Mouse (Mus musculus): ENCODE results near the gene Hmgxb4. TPM values are rescaled to one million over a fixed set of nuclear protein-coding genes. Genes with fewer than 3 reads are reported as not detected.
"Not testable (repeated sequence)": the region's sequence is repeated elsewhere in the genome, so short reads cannot be mapped to it uniquely, and the experiment has no call there.

Gene Hmgxb4
- 10 to 100 TPM; 23.3 to 28.4 (median 25.9) TPM for total RNA-seq (2022)

GRCm38 (mm10) chr8:74993081-74993474 is at the start of gene Hmgxb4:
Gene Hmgxb4, plus strand, starts transcription at chr8:74993356.
- no peak for DNase-seq (ENCODE audit: low spot score in 2 of 2)

- DNase-seq (ENCODE audit: low spot score in 2 of 2) = no peak
Measured at GRCm38 (mm10) chr8:74949445-74949844, 43.7 kb upstream of the Hmgxb4 start.

- no peak for DNase-seq (ENCODE audit: low spot score in 2 of 2)
Measured at GRCm38 (mm10) chr8:74963983-74964382, 29.2 kb upstream of the Hmgxb4 start.

- not testable (repeated sequence) for DNase-seq (ENCODE audit: low spot score in 2 of 2)
Measured at GRCm38 (mm10) chr8:74970286-74970685, 22.9 kb upstream of the Hmgxb4 start.

- no peak for DNase-seq (ENCODE audit: low spot score in 2 of 2)
Measured at GRCm38 (mm10) chr8:74971636-74972035, 21.5 kb upstream of the Hmgxb4 start.

DNA sequence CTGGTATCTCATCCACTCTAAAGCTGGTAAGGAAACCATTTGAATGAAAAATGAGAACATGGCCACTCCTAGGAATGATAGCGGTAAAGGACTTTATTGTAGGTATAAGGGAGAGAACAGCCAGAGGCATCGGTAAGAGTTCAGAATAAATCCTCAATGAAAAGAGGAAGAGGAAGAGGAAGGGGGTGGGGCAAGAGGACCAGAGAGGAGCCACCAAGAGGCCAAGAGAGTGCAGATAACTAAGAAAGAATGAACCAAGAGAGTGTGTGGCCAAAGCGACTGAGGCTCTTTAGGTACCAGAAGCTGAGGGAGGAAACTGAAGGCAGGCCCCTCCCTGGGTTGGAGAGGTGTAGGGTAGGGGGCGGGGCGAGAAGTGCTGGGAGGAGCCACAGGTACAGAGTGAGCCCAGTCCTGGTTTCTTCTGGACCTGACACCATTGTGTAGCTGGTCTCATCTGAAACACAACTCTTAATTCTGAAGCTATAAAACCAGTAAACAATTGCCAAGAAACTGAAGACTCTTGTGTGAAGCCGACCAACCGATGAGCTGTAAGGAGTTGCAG is 20.8 kb upstream of the Hmgxb4 start:
- no peak for DNase-seq (ENCODE audit: low spot score in 2 of 2)

DNA sequence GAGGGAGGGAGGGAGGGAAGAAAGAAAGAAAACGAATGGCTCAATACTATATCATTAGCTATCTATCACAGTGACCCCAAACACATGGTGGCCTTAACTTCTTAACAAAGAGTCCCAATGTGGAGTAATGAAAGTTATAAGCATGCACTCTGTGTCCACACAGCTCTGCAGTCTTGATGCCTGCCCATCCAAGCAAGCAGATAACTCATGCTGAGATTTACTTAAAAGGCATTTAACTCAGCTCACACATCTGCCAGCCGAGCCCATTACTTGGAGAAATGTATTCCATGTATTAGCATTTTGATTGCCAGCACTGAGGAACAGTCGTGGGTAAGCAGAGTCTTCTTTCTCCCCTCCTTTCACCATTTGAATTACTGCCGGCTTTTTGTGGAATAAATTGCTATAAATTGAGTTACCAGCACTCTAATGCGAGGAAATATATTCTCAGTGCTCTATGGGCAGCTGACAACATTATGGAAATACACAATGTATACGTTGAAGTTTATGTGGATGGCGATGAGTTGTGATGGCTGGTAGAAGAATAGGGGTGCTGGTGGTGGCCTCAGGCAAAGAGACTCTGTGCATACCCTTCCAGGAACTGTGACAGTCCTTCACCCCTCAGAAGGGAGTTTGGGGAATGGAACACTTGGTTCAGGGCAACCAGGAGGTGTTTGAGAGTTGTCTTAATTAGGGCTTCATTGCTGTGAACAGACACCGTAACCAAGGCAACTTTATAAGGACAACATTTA is 19.9 kb upstream of the Hmgxb4 start:
- DNase-seq (ENCODE audit: low spot score in 2 of 2) = no peak

DNA sequence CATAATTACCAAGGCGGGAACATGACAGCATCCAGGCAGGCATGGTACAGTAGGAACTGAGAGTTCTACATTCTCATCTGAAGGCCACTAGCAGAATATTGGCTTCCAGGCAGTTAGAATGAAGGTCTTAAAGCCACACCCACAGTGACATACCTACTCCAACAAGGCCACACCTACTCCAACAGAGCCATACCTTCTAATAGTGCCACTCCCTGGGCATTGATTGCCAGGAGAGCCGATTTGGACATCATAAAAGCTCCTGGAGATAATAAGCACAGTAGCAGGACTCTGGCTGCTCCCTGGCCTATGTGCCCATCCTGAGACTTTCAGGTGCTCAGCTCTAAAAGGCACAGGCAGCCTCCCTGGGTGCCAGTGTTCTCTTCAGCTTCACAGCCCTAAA is 19.3 kb upstream of the Hmgxb4 start:
- DNase-seq (ENCODE audit: low spot score in 2 of 2) = no peak

- DNase-seq (ENCODE audit: low spot score in 2 of 2) = no peak
Measured at GRCm38 (mm10) chr8:74977427-74977826, 15.7 kb upstream of the Hmgxb4 start.

DNA sequence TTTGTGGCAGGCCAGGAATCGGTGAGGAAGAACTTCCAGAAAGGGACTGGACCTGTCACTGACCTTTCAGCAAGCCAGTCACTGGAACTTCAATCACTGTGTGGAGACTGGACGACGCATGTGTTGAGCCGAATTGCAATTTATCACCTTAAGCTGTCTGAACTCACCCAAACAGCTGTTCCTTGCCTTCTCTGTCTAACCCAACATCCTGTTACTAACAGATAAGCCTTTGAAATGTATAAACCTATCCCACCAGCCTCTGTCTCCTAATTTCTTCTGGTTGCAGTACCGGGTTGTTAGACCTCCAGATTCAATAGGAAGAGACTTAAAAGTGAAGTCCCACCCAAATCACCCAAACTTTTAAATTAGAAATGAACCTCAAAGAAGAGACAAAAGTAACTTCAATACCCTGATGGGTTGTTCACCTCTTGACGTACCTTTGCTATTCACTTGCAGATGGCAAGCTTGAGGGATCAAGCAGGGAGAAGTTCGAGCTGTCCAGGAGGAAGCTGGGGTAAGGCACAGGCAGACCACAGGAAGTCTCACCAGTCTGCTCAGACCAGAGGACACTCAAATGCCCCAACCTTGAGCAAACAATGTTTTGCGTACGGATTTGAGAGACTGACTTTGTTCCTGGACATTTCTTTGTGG is 13.0 kb upstream of the Hmgxb4 start:
- DNase-seq (ENCODE audit: low spot score in 2 of 2) = no peak

DNA sequence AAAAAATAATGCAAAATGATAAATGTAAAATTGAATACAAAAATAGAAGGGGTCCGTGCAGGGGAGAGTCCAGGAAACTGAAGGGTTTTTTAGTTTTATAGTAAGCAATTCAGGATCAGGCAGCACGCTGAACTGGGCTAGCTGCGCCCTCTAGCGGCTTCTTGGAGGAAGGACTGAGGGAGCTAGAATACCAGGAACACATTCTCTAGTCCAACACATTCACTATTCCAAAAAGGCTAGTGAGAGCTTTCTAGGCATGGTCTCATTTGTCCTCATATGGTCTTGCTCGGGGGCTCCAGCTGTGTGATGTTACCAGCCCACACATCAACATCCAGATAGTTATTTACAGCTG is 12.5 kb upstream of the Hmgxb4 start:
- DNase-seq (ENCODE audit: low spot score in 2 of 2) = peak; percentile 10 to 28

DNA sequence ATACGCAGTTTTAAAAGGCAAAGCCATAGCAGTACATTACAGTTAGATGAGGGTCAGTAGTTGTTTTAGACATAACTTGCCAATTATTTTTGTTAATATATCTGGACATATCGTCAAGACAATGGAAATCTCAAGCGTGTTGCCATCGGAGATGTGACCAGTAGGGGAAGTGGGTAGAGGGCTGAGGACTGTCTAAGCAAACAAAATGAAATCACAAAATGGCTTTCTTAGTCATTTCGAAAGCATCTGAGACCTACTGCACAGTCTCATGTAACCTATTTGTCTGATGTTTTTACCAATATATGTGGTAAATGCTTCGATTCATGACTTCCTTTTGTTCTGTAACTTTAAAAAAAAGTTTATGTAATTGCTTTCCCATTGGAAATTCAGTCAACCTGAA is 11.3 kb upstream of the Hmgxb4 start:
- DNase-seq (ENCODE audit: low spot score in 2 of 2) = no peak

DNA sequence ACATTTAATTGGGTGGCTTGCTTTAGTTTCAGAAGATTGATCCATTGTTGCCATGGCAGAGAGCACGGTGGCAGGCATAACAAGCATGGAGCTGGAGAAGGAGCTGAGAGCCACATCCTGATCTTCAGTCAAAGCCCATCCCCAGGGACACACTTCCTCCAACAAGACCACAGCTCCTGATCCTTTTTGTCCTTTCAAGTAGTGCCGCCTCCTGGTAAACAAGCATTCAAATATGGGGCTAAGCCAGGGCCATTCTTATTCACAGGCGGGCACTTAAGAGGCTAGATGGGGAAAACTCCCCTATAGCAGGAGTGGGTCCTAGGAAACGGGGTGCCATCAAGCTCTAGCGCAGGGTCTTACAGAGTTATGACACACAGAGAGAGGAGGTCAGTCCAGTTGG is 5.7 kb upstream of the Hmgxb4 start:
- no peak for DNase-seq (ENCODE audit: low spot score in 2 of 2)

DNA sequence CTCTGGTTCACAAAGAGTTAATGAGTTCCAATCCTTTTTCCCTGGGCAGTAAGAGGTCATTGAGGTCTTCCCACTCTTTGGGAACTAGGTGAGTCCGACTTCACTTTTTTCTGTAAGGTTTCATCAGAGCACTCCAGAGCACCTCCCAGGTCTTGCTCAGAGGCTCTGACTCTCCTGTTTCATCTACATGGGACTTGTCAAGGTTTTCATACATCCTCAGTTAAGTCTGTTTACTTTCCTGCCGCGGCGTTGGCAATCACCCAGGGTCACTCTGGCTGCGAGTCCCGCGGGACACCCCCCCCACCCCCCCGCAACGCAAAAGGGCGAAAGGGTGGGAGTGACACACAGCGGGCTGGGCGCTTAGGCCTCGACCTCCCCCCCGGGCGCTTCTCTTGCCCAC is 3.1 kb upstream of the Hmgxb4 start:
- DNase-seq (ENCODE audit: low spot score in 2 of 2) = no peak

- DNase-seq (ENCODE audit: low spot score in 2 of 2) = peak; percentile 70 to 78
Measured at GRCm38 (mm10) chr8:74993475-74994451, 607 bp downstream of the Hmgxb4 start.

GRCm38 (mm10) chr8:74994540-74994939 is 1.4 kb downstream of the Hmgxb4 start:
- DNase-seq (ENCODE audit: low spot score in 2 of 2) = no peak

DNA sequence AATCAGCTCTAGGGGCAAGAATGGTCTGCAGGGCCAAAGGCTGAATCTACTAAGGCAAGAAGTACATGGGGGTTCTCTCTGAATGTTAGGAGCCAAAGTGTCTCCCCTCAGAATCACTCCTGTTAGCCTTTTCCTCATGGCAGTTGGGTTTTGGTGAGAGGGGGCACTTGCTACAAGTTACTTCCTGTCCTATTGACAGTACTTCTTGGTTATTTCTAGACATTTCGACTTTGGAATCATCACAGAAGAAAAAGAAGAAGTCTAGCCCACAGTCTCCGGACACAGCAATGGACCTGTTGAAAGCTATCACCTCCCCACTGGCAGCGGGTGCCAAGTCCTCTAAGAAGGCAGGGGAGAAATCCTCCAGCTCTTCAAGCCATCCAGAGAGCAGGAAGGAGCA is 7.3 kb downstream of the Hmgxb4 start:
- DNase-seq (ENCODE audit: low spot score in 2 of 2) = no peak

- DNase-seq (ENCODE audit: low spot score in 2 of 2) = no peak
Measured at GRCm38 (mm10) chr8:75008826-75009225, 15.7 kb downstream of the Hmgxb4 start.

- DNase-seq (ENCODE audit: low spot score in 2 of 2) = no peak
Measured at GRCm38 (mm10) chr8:75013557-75013956, 20.4 kb downstream of the Hmgxb4 start.

- no peak for DNase-seq (ENCODE audit: low spot score in 2 of 2)
Measured at GRCm38 (mm10) chr8:75013964-75014363, 20.8 kb downstream of the Hmgxb4 start.

GRCm38 (mm10) chr8:75015981-75016380 is 22.8 kb downstream of the Hmgxb4 start:
- no peak for DNase-seq (ENCODE audit: low spot score in 2 of 2)

DNA sequence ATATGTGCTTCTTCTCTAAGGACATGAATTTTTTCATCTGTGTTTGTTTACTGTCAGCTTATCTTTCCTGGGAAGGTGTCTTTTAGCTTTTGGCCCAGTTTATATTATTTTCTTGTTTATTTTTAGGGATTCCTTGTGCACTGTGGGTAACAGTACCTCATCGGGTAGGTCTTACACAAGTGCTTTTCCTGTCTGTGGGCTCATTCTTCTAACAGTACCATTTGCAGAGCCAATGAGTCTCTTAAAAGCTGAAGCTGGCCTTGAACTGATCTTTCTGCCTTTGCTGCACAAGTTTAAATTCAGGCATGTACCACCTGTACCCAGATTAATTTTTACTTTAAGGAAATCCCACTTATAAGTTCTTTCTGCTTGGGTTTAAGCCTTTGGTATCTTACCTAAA is 23.3 kb downstream of the Hmgxb4 start:
- DNase-seq (ENCODE audit: low spot score in 2 of 2) = no peak

All from left cerebral cortex, adult 8-10 months (tissue).